Mouse (Mus musculus): ENCODE data around the gene Acads.

GRCm38 (mm10) chr5:115068671-115069421 lies 50.3 kb downstream of the Acads start:
- no peak for TF ChIP-seq CTCF (IDR thresholded peaks at IDR 0.05; ENCODE audit: extremely low read depth, insufficient read depth, insufficient read length, insufficient replicate concordance)
- TF ChIP-seq POLR2A (IDR thresholded peaks at IDR 0.05; ENCODE audit: low read depth, low read length), result no peak
